Mouse (Mus musculus) heart, postnatal 0 days (tissue): ENCODE data around the gene Akt2. TPM values are rescaled to one million over a fixed set of nuclear protein-coding genes. Genes with fewer than 3 reads are reported as not detected.

Experiments used
- ATAC-seq: fragments of 200-750 bp; cut with Nextera tagmentation; 2 replicates; pipeline ENCODE4 v1.8.0; 2017; ENCODE audit warnings: low read depth, moderate number of reproducible peaks, moderate library complexity; ENCODE audit not compliant: insufficient read depth
- DNase-seq: peaks from one replicate; pipeline ENCODE4 v3.0.0-alpha.2; 2016; ENCODE audit warnings: low spot score
- H3K27ac ChIP-seq: fragments of 300-500 bp; sonication (generic); 2 replicates; pipeline ENCODE4 v1.5.1; 2014; ENCODE audit warnings: low read depth, mild to moderate bottlenecking
- H3K27me3 ChIP-seq: fragments of 300-500 bp; sonication (generic); 2 replicates; pipeline ENCODE4 v1.6.1; 2014; ENCODE audit warnings: low read length, mixed read lengths; ENCODE audit not compliant: control insufficient read depth, insufficient read depth
- H3K36me3 ChIP-seq: fragments of 300-500 bp; sonication (generic); replicated peaks from 2 replicates; pipeline ENCODE4 v1.6.1; 2014; ENCODE audit warnings: low read length, mixed read lengths; ENCODE audit not compliant: control insufficient read depth, insufficient read depth
- H3K4me1 ChIP-seq: fragments of 300-500 bp; sonication (generic); 2 replicates; pipeline ENCODE4 v1.6.1; 2014; ENCODE audit warnings: antibody characterized with exemption; ENCODE audit not compliant: control insufficient read depth, insufficient read depth
- H3K4me2 ChIP-seq: fragments of 300-500 bp; sonication (generic); 2 replicates; pipeline ENCODE4 v1.6.1; 2014; ENCODE audit warnings: low read depth, mild to moderate bottlenecking, low read length, moderate library complexity
- H3K4me3 ChIP-seq: fragments of 300-500 bp; sonication (generic); 2 replicates; pipeline ENCODE4 v1.5.1; 2014; ENCODE audit warnings: low read depth, low read length
- H3K9ac ChIP-seq: fragments of 300-500 bp; sonication (generic); replicated peaks from 2 replicates; pipeline ENCODE4 v1.6.1; 2014; ENCODE audit warnings: low read depth, low read length, mixed read lengths
- H3K9me3 ChIP-seq: fragments of 300-500 bp; sonication (generic); replicated peaks from 2 replicates; pipeline ENCODE4 v1.6.1; 2016; ENCODE audit warnings: low read length; ENCODE audit not compliant: control insufficient read depth
- CTCF ChIP-seq: IDR thresholded peaks from 2 replicates; pipeline ENCODE4 v1.5.1; 2016; ENCODE audit warnings: antibody characterized with exemption, control low read depth, low read depth
- EP300 ChIP-seq: IDR thresholded peaks from 2 replicates; pipeline ENCODE4 v1.6.1; 2016; ENCODE audit warnings: antibody characterized with exemption, low read depth
- WGBS: fragments of 180-500 bp; shearing (Covaris S2); extraction: QIAGEN DNeasy Blood & Tissue Kit; methylation state at CpG from one replicate; pipeline ENCODE4 v1.1.7; 2014; 5-methylcytosine and 5-hydroxymethylcytosine counted together
- polyA plus RNA-seq: library from polyadenylated mRNA; unstranded; fragments of >200 nt; fragmentation: Nextera tagmentation; extraction: Ambion mirVana; gene quantifications from 2 replicates; pipeline ENCODE4 v1.2.1, GENCODE M21; 2015
- total RNA-seq: library from RNA; depleted of rRNA; stranded (reverse); fragments of >200 nt; gene quantifications from 2 replicates; pipeline ENCODE4 v1.2.3, GENCODE M21; 2014; ENCODE audit warnings: low replicate concordance

Gene Akt2
- total and polyA plus RNA-seq, 2 experiments from 2014 or later: 80.5 to 138 TPM

- ATAC-seq (no peak), DNase-seq (no peak)
- Histone ChIP-seq H3K9ac (no peak overlapping the region), H3K4me3 (no peak overlapping the region), H3K4me2 (no peak overlapping the region), H3K36me3 (peaks cover 9% of the 10 kb centered on the region), H3K27me3 (peaks cover 50% of the 10 kb centered on the region), H3K4me1 (no peaks in the 10 kb centered on the region), H3K27ac (no peak overlapping the region), H3K9me3 (no peaks in the 10 kb centered on the region)
- TF ChIP-seq CTCF (no peak), EP300 (no peak)
- WGBS: 53% methylated on average over 14 of the region's 14 CpGs
Observed at GRCm38 (mm10) chr7:27658712-27659663, 67.6 kb downstream of the Akt2 start.

- no peak for DNase-seq
- WGBS: 77% methylated on average over 4 of the region's 4 CpGs
Observed at GRCm38 (mm10) chr7:27662038-27662437, 70.7 kb downstream of the Akt2 start.

GRCm38 (mm10) chr7:27673064-27673574 is 81.8 kb downstream of the Akt2 start:
- Histone ChIP-seq H3K4me3 (peak overlapping the region; percentile 85), H3K9ac (peak overlapping the region; percentile 69; the same call in 1 of the 2 replicates), H3K27me3 (no peaks in the 10 kb centered on the region), H3K4me1 (peaks cover 13% of the 10 kb centered on the region), H3K27ac (no peak overlapping the region), H3K36me3 (no peaks in the 10 kb centered on the region; the same call in none of the 2 replicates), H3K9me3 (no peaks in the 10 kb centered on the region), H3K4me2 (peak overlapping the region; percentile 100)
- 53% methylated on average over 9 of the region's 9 CpGs for WGBS
- no peak for ATAC-seq
- no peak for DNase-seq
- TF ChIP-seq CTCF (peak; percentile 31), EP300 (no peak)

More at GRCm38 (mm10) chr7:27662038-27662437, 70.7 kb downstream of the Akt2 start:
- no peak for ATAC-seq
- Histone ChIP-seq H3K9me3 (no peaks in the 10 kb centered on the region), H3K36me3 (peaks cover 16% of the 10 kb centered on the region; the same call in 1 of the 2 replicates), H3K27ac (no peak overlapping the region), H3K9ac (no peak overlapping the region), H3K4me1 (no peaks in the 10 kb centered on the region), H3K4me2 (no peak overlapping the region), H3K27me3 (peaks cover 20% of the 10 kb centered on the region), H3K4me3 (no peak overlapping the region)
- no peak for TF ChIP-seq EP300
- no peak for TF ChIP-seq CTCF

GRCm38 (mm10) chr7:27673575-27674131 is 82.3 kb downstream of the Akt2 start:
- Histone ChIP-seq H3K9ac (peak overlapping the region; percentile 69), H3K4me2 (peak overlapping the region; percentile 100), H3K36me3 (no peaks in the 10 kb centered on the region; the same call in none of the 2 replicates), H3K27me3 (no peaks in the 10 kb centered on the region), H3K4me1 (peaks cover 13% of the 10 kb centered on the region), H3K4me3 (peak overlapping the region; percentile 85), H3K27ac (no peak overlapping the region), H3K9me3 (no peaks in the 10 kb centered on the region)
- WGBS: 3% methylated on average over 51 of the region's 52 CpGs
- DNase-seq (no peak), ATAC-seq (0 out of 2 replicates have a peak, but pooled peaks have one; percentile 18)
- TF ChIP-seq EP300 (no peak), CTCF (no peak)

GRCm38 (mm10) chr7:27674195-27674521 is 82.8 kb downstream of the Akt2 start:
- no peaks in the 10 kb centered on the region for H3K9me3 ChIP-seq
- peak overlapping the region; percentile 85 for H3K4me3 ChIP-seq
- DNase-seq (no peak), ATAC-seq (peak; percentile 70)
- 3% methylated on average over 33 of the region's 38 CpGs for WGBS
- no peak for TF ChIP-seq CTCF
- TF ChIP-seq EP300: no peak
- no peaks in the 10 kb centered on the region for H3K27me3 ChIP-seq
- no peak overlapping the region for H3K27ac ChIP-seq
- H3K36me3 ChIP-seq: no peaks in the 10 kb centered on the region; the same call in none of the 2 replicates
- peak overlapping the region; percentile 100 for H3K4me2 ChIP-seq
- peaks cover 13% of the 10 kb centered on the region for H3K4me1 ChIP-seq
- peak overlapping the region; percentile 69 for H3K9ac ChIP-seq
